Mouse (Mus musculus) lung, postnatal 0 days (tissue): ENCODE data around the gene Cdyl. TPM values are rescaled to one million over a fixed set of nuclear protein-coding genes. Genes with fewer than 3 reads are reported as not detected.

Experiments used
- ATAC-seq: fragments of 200-750 bp; cut with Nextera tagmentation; 2 replicates; pipeline ENCODE4 v1.8.0; 2017; ENCODE audit warnings: moderate library complexity
- DNase-seq: peaks from one replicate; pipeline ENCODE4 v3.0.0-alpha.2; 2016; ENCODE audit warnings: low spot score
- H3K27ac ChIP-seq: fragments of 300-500 bp; sonication (generic); 2 replicates; pipeline ENCODE4 v1.5.1; 2014; ENCODE audit warnings: antibody characterized with exemption, mild to moderate bottlenecking, low read length, mixed read lengths
- H3K27me3 ChIP-seq: fragments of 300-500 bp; sonication (generic); replicated peaks from 2 replicates; pipeline ENCODE4 v1.6.1; 2014; ENCODE audit warnings: low read length, mixed read lengths; ENCODE audit not compliant: insufficient read depth
- H3K36me3 ChIP-seq: fragments of 300-500 bp; sonication (generic); 2 replicates; pipeline ENCODE4 v1.6.1; 2014; ENCODE audit warnings: low read length, mixed read lengths; ENCODE audit not compliant: insufficient read depth
- H3K4me1 ChIP-seq: fragments of 300-500 bp; sonication (generic); 2 replicates; pipeline ENCODE4 v1.6.1; 2014; ENCODE audit warnings: antibody characterized with exemption, low read depth, low read length, mixed read lengths; ENCODE audit not compliant: insufficient read depth
- H3K4me2 ChIP-seq: fragments of 300-500 bp; sonication (generic); replicated peaks from 2 replicates; pipeline ENCODE4 v1.6.1; 2014; ENCODE audit warnings: low read depth, mild to moderate bottlenecking, low read length, moderate library complexity, mixed read lengths
- H3K4me3 ChIP-seq: fragments of 300-500 bp; sonication (generic); 2 replicates; pipeline ENCODE4 v1.5.1; 2014; ENCODE audit warnings: low read depth, low read length
- H3K9ac ChIP-seq: fragments of 300-500 bp; sonication (generic); replicated peaks from 2 replicates; pipeline ENCODE4 v1.6.1; 2014; ENCODE audit warnings: low read depth, mild to moderate bottlenecking
- H3K9me3 ChIP-seq: fragments of 300-500 bp; sonication (generic); 2 replicates; pipeline ENCODE4 v1.6.1; 2016; ENCODE audit warnings: low read length, mixed read lengths
- CTCF ChIP-seq: IDR thresholded peaks from 2 replicates; pipeline ENCODE4 v1.5.1; 2016; ENCODE audit warnings: antibody characterized with exemption, mild to moderate bottlenecking
- EP300 ChIP-seq: IDR thresholded peaks from 2 replicates; pipeline ENCODE4 v1.6.1; 2016; ENCODE audit warnings: antibody characterized with exemption, mild to moderate bottlenecking, control low read depth
- WGBS: fragments of 180-500 bp; shearing (Covaris S2); extraction: QIAGEN DNeasy Blood & Tissue Kit; methylation state at CpG from one replicate; pipeline ENCODE4 v1.1.7; 2014; 5-methylcytosine and 5-hydroxymethylcytosine counted together
- polyA plus RNA-seq: library from polyadenylated mRNA; unstranded; fragments of >200 nt; fragmentation: Nextera tagmentation; extraction: Ambion mirVana; gene quantifications from 2 replicates; pipeline ENCODE4 v1.2.1, GENCODE M21; 2015

The Cdyl gene
- polyA plus RNA-seq, 1 experiment from 2014 or later = 9.4 TPM

DNA sequence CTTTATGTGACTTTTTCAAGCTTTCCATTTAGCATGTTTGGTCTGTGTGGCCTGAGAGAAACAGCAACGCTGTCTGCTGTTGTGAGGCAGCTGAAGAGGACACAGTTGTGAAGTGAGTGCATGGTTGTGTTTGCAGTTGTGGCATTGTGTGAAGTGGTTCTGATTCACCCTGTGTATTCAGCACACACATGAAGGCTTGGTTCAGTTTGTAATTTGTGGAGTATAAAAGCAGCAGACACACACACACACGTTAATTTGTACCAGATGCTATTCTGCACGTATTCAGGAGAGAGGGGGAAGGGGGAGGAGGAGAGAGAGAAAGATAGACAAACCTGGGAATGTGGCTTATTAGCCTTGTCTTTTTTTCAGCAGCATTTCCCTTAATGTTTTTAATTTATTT lies 146.1 kb downstream of the Cdyl start:
- Histone ChIP-seq H3K4me2 (no peak overlapping the region), H3K4me3 (no peak overlapping the region), H3K36me3 (no peaks in the 10 kb centered on the region), H3K27me3 (no peaks in the 10 kb centered on the region), H3K9me3 (no peaks in the 10 kb centered on the region), H3K27ac (no peak overlapping the region), H3K4me1 (no peaks in the 10 kb centered on the region), H3K9ac (no peak overlapping the region)
- no peak for ATAC-seq
- TF ChIP-seq EP300 (no peak), CTCF (no peak)
- WGBS = 67% methylated on average over 3 of the region's 3 CpGs
- no peak for DNase-seq

GRCm38 (mm10) chr13:35806165-35806564 lies 146.5 kb downstream of the Cdyl start:
- H3K9me3 ChIP-seq = no peaks in the 10 kb centered on the region
- H3K4me1 ChIP-seq = no peaks in the 10 kb centered on the region
- no peaks in the 10 kb centered on the region for H3K27me3 ChIP-seq
- no peak overlapping the region for H3K9ac ChIP-seq
- 73% methylated on average over 7 of the region's 7 CpGs for WGBS
- no peak overlapping the region for H3K4me3 ChIP-seq
- ATAC-seq (no peak), DNase-seq (no peak)
- H3K27ac ChIP-seq = no peak overlapping the region
- TF ChIP-seq CTCF = no peak
- no peak for TF ChIP-seq EP300
- no peak overlapping the region for H3K4me2 ChIP-seq
- no peaks in the 10 kb centered on the region for H3K36me3 ChIP-seq

DNA sequence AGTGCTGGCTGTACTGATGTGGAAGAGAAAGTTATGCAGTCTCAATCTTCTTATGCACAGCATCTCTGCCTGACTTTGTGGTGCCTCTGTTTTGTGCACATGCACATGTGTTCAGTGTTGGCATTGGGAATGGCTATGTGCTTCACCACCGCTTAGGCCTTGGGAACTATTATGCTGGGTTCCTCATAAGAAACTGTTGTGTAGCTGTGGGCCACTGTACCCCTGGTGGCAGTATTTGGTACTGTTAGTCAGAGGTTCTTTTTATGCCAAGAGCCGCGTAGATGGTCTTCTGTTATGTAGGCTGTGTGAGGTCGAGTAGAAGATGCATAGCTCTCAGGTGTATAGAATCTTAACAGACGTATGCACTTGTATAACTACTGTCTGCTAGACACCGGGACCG lies 147.4 kb downstream of the Cdyl start:
- no peaks in the 10 kb centered on the region for H3K27me3 ChIP-seq
- ATAC-seq (no peak), DNase-seq (no peak)
- WGBS = 94% methylated on average over 7 of the region's 7 CpGs
- no peaks in the 10 kb centered on the region for H3K4me1 ChIP-seq
- H3K4me2 ChIP-seq = no peak overlapping the region
- no peaks in the 10 kb centered on the region for H3K36me3 ChIP-seq
- H3K27ac ChIP-seq = no peak overlapping the region
- no peaks in the 10 kb centered on the region for H3K9me3 ChIP-seq
- TF ChIP-seq EP300 (no peak), CTCF (peak; percentile 43)
- H3K4me3 ChIP-seq = no peak overlapping the region
- H3K9ac ChIP-seq = no peak overlapping the region

- TF ChIP-seq CTCF = no peak
- no peak for TF ChIP-seq EP300
- Histone ChIP-seq H3K36me3 (no peaks in the 10 kb centered on the region), H3K9me3 (no peaks in the 10 kb centered on the region), H3K4me2 (no peak overlapping the region), H3K4me3 (no peak overlapping the region), H3K27me3 (no peaks in the 10 kb centered on the region), H3K4me1 (no peaks in the 10 kb centered on the region), H3K9ac (no peak overlapping the region), H3K27ac (no peak overlapping the region)
- DNase-seq (no peak), ATAC-seq (no peak)
- 87% methylated on average over 4 of the region's 4 CpGs for WGBS
Observed at GRCm38 (mm10) chr13:35807525-35807924, 147.9 kb downstream of the Cdyl start.

GRCm38 (mm10) chr13:35807940-35808339 lies 148.3 kb downstream of the Cdyl start:
- ATAC-seq (no peak), DNase-seq (no peak)
- Histone ChIP-seq H3K9me3 (no peaks in the 10 kb centered on the region), H3K4me2 (no peak overlapping the region), H3K27ac (no peak overlapping the region), H3K9ac (no peak overlapping the region), H3K4me3 (no peak overlapping the region), H3K27me3 (no peaks in the 10 kb centered on the region), H3K36me3 (no peaks in the 10 kb centered on the region), H3K4me1 (no peaks in the 10 kb centered on the region)
- TF ChIP-seq EP300 (no peak), CTCF (no peak)
- 94% methylated on average over 8 of the region's 8 CpGs for WGBS

DNA sequence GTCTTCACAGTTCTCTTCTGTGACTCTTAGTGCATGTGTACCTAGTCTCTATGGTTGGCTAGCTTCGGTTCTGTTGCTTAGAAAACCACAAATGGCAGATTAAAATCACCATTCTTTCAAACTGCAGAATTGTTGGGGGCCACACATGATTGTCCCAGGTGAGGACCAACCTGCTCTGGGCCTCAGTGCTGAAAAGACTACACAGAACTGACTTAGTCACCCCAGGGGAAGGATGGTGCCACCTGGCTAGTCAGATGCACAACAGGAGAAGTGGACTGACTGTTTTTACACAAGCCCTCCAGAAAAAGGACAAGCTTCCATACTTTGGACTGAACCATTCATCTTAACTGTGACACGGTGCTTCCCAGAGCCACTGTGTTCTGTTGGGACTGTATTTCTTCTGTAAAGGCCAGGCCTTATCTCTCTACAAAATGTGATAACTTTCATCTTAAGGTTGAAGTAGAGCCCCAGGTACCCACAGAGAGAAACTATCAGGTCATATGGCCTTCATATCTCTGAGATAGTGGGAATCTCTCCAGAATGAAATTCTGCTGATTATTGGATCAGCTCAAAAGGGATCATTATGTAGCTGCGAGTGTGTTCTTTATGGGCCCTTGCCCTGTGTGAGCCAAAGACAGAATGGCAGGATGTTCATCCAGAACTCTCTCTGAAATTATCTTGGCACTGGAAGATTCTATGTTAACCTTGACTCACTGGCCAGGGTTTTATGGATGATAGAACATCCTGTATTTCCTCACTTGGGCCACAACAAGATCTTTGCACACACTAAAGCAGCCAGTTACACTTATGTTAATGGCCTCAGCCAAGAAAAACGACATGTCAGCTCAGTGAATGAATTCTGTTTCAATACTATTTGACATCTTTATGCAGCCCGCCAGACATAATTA lies 149.9 kb downstream of the Cdyl start:
- no peaks in the 10 kb centered on the region for H3K4me1 ChIP-seq
- no peak overlapping the region for H3K27ac ChIP-seq
- H3K9ac ChIP-seq = no peak overlapping the region
- no peak overlapping the region for H3K4me2 ChIP-seq
- H3K9me3 ChIP-seq = no peaks in the 10 kb centered on the region
- no peaks in the 10 kb centered on the region for H3K36me3 ChIP-seq
- DNase-seq (no peak), ATAC-seq (no peak)
- 73% methylated on average over 5 of the region's 5 CpGs for WGBS
- H3K4me3 ChIP-seq = no peak overlapping the region
- TF ChIP-seq EP300 (no peak), CTCF (no peak)
- H3K27me3 ChIP-seq = no peaks in the 10 kb centered on the region
